Mouse (Mus musculus) right cerebral cortex, adult 18-20 months (tissue): Measurements from ENCODE around the gene Pate3.
"Not testable (repeated sequence)": the region's sequence is repeated elsewhere in the genome, so short reads cannot be mapped to it uniquely, and the experiment has no call there.

Experiments used
- DNase-seq: peaks from one replicate; pipeline ENCODE4 v3.0.0; 2022; ENCODE audit warnings: mixed read lengths

Pate3 gene

GRCm38 (mm10) chr9:35648102-35648501 lies at the start of gene Pate3:
Pate3 (minus strand) TSS chr9:35648202.
- DNase-seq, result no peak

GRCm38 (mm10) chr9:35691924-35692323 lies 43.9 kb upstream of the Pate3 start:
- no peak for DNase-seq

GRCm38 (mm10) chr9:35687013-35687412 lies 39.0 kb upstream of the Pate3 start, which contains the start of gene Pate1:
Pate1 (minus strand) TSS chr9:35687390.
- peak; percentile 17 for DNase-seq

GRCm38 (mm10) chr9:35673557-35673956 lies 25.6 kb upstream of the Pate3 start:
- no peak for DNase-seq

GRCm38 (mm10) chr9:35632981-35633380 lies 15.0 kb downstream of the Pate3 start:
- no peak for DNase-seq

- DNase-seq, result not testable (repeated sequence)
Observed at GRCm38 (mm10) chr9:35616784-35617183, 31.2 kb downstream of the Pate3 start.

- DNase-seq, result no peak
Observed at GRCm38 (mm10) chr9:35614005-35614404, 34.0 kb downstream of the Pate3 start.

GRCm38 (mm10) chr9:35611841-35612240 lies 36.2 kb downstream of the Pate3 start, which contains the start of gene Pate4:
Pate4 (minus strand) TSS chr9:35611941.
- DNase-seq, result no peak

GRCm38 (mm10) chr9:35607647-35608405 lies 40.2 kb downstream of the Pate3 start:
- DNase-seq, result peak; percentile 11
